Mouse (Mus musculus) spleen, adult 18-20 months (tissue): ENCODE results near the gene Pou6f1.
"Not testable (repeated sequence)": the region's sequence is repeated elsewhere in the genome, so short reads cannot be mapped to it uniquely, and the experiment has no call there.

ENCODE experiments used
- DNase-seq, 2 experiments: peaks; one replicate each; pipeline ENCODE4 v3.0.0; 2022; ENCODE audit warnings: mixed read lengths in 2 of 2

Pou6f1 gene

DNA sequence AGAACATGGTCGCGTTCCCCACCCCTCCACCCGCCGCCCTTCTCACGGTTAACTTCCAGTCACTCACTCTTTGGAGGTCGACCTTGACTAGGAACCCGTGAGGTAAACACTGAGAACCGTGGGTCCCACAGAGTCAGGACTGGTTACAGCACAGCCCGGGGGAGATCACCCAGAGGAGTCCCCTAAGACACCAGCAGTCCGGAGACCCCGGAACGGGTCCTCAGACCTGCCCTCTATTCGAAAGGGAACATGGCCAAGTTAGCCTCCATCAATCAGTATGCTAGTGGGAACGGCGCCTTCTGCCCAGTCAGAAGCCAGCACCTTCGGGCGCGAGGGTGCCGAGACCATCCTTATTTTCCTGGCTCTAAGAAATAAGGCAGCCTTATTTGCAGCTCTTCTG lies 16.4 kb upstream of the Pou6f1 start:
- DNase-seq = no peak

DNA sequence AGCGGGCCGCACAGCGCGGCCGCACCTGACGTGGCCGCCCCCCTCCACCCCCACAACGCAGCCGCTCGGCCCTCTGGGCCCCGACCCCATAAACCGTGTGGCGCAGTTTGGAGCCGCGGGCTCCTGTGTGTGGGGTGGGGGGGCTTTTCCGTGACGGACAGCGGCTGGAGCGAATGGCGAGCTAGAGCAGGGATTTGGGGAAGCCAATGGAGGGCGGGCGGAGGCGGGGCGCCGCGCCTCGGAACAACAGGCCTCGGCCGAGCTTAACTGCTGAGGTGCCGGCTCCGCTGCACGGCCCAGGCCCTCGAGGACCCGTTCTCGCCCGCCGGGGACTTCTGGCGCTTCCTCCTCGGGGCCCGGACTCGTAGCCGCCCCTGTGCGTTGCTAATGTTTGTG lies 16.0 kb upstream of the Pou6f1 start:
- DNase-seq = peak; percentile 79 to 81

DNA sequence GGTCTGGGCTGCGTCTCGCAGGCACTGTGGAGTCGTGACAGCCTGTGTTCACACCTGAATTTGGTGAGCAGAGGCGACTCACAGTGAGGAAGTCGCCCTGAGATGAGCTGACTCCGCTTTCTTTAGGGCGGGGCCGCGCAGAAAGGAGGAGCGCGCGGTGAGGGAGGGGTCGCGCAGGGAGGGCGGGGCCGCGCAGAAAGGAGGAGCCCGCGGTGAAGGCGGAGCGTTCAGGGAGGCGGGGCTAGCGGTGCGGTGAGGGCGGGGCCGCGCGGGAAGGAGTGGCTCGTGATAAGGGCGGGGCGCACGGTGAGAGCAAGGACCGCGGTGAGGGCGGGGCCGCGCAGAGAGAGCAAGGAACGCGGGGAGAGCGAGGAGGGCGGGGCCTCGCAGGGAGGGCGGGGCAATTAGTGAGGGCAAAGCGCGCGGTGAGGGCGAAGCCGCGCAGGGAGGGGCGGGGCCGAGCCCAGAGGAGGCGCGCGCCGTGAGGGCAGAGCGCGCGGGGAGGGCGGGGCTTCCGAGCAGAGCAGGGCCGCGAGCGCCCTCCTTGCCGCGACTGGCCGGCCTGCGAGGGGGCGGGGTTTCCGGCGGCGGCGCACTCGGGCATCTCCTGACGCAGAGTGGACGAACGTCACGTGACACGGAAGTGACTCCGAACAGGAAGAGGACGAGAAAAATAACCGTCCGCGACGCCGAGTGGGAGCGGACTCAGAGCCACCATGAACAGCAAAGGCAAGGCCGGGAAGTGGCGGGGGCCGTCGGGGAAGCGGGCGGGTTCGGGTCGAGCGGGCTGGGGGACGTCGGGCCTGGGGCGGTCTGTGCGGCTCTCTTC lies 15.4 kb upstream of the Pou6f1 start, which contains the start of gene Dazap2:
Dazap2 (plus strand) TSS at position 354 of the 829 bp plus-strand sequence.
- peak; percentile 99 for DNase-seq

DNA sequence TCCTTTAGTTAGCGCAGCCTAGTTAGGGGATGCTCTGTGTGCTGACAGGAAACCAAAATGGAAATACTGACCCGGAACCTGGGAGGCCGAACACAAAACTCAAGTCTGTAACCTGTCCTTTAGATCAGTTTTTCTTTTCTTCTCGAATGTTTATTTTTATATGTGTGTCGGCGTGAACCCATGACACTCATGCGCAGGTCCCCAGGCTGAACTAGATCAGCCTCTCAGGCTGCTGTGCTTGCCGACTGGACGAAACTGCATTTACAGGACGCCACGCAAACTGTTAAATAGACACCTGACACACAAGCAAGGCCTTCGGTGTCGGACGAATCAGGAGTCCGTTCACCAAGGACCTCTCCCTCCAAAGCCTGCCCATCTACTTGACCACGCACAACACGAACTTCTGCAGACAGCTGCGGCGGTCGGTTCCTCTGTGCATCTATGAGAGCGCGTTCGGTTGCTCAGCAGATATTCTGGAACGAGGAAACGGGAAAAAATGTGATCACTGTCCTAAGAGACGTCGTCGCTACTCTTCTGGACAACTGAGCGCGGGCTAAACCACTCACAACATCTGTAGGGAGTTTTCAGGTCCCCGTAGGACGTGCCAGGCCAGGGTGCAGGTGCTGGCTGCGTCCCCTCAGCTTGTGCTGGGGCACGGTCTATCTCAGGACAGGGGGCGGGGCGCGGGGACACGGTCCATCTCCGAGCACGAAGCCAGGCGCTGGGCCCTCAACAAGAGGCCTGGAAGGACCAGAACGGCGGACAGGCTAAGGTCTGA lies 14.6 kb upstream of the Pou6f1 start:
- no peak for DNase-seq

DNA sequence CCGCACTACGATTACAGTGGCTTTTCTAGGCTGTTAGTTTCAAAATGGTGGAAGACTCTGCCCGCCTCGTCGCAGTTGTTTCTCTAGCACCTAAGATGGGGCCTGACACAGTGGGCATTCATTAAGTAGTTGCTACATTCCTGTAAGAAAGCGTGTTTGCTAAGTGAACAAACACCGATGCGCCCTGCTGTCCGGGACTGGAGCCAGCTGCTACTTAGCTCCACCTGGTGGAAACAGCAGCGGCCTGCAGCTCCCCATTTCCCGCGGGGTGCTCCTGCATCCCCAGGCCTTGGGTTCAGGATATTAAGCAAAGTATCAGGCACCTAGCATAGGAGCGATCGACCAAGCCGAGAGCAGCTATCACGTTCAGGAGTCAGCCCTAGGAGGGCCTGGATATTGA lies 13.8 kb upstream of the Pou6f1 start:
- DNase-seq = peak; percentile 46 to 65

DNA sequence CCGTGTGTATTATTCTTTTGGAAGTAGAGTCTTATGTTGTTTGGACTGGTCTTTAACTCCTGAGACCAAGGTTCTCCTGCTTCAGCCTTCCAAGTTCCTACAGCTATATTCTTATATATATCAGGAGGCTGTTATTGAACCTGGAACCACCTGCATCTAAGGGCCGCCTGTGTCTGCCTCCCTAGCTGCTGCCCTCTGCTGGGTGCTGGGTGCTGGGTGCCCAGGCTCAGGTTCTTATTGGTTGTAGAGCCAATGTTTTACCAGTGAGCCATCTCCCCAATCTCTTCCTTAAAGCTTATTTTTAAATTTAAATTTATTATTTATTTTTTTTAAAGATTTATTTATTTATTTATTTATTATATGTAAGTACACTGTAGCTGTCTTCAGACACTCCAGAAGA lies 12.6 kb upstream of the Pou6f1 start:
- DNase-seq = peak in 1 of 2 experiments; percentile 60

DNA sequence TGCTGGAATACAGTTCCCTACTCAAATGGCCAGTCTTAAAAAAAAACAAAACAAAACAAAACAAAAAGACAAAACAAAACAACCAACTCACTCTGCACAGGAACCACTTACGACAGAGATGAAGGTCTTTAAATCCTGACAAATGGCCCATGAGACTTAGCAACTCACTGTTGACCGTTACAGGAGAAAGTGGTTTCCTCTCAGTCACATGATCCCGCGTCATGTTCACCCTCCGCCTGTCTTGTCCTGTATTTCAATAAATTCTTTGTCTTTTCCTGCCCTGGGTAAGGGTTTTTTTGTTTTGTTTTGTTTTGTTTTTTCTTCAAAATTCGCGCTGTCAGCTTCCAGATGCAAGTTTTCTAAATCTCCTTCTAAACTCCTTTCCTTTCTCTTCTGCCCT lies 12.2 kb upstream of the Pou6f1 start:
- DNase-seq = no peak

DNA sequence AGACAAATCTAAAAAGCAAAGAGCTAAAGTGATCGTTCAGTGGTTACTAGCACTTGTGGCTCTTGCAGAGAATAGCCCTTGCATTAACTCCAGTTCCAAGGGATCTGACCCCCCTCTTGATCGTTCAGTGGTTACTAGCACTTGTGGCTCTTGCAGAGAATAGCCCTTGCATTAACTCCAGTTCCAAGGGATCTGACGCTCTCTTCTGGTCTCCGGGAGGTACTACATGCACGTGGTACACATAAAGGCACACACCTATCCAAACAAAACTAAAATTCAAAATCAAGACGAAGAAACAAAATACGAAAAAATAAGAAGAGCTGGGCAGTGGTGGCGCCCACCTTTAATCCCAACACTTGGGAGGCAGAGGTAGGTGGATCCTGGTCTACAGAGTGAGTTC lies 6.9 kb upstream of the Pou6f1 start:
- DNase-seq = not testable (repeated sequence)

DNA sequence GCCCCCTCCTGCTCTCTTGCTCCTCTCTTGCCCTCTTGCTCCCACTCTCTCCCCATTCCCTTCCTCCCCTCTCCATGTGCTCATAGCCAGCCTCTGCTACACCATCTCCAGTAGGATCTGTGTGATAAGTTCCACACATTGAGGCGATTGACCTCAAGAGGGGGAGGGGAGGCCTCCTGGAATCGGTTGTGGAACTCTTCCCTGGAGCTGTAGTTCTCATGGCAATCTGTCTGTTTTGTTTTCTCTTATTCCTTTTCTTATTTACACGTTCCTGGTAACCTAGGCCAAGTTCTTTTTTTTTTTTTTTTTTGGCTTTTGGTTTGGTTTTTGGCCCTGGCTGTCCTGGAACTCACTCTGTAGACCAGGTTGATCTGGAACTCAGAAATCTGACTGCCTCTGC lies 1.9 kb upstream of the Pou6f1 start:
- no peak for DNase-seq

DNA sequence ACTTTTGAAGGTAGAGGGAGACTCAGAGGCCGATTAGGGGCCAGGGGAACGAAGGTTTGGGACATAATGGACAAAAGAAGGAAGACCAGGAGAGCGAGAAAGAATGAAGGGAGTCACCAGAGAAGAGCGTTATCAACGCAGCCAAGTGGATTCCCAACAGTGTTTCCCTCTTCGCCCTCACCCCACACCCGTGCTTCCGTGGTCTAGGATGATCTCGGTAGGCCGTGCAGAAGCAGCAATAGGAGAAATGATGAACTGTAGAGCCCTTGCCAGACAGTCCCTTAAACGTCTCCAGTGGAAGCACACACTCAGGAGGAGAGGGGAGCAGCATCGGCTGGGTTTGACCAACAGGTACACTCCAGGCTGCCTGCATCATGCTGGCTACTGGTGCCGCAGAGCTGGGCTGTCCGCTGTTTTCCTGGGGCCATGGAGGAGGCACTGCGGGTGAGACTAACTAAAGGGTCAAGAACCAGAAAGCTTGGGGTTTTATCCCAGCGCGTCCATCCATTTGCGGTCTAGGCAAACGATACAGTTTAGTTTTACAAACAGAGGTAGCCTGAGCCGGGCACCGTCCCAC lies 1.0 kb upstream of the Pou6f1 start:
- DNase-seq = no peak

DNA sequence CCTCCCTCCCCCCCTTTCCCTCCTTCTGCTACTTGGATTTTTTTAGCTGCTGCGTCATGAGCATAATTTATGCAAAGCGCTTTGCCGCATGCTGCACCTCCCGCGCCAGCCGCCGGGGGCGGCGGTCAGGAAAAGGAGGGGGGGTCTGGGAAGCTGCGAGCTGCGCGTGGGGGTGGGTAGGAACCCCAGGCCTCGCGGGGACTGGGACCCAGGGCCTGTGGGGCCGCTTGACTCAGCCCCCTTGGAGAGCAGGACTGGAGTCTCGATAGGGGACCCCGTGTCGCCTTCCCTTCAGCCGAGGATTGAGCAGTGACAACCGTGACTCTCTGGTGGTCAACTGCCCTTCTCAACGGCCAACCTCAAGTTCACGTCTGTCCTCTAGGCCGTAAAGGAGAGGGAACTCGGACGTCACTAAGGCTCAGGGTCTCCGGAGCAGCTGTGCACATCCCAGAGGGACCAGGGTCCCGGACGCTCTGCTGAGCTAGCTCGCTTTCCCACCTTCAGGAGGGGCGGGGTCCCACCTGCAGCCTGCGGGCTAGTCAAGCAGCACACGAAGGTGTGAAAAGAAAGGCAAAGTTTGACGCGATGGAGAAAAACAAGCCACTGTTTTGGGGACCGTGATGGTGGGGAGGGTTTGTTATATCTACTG lies 387 bp upstream of the Pou6f1 start:
- peak; percentile 70 to 73 for DNase-seq

DNA sequence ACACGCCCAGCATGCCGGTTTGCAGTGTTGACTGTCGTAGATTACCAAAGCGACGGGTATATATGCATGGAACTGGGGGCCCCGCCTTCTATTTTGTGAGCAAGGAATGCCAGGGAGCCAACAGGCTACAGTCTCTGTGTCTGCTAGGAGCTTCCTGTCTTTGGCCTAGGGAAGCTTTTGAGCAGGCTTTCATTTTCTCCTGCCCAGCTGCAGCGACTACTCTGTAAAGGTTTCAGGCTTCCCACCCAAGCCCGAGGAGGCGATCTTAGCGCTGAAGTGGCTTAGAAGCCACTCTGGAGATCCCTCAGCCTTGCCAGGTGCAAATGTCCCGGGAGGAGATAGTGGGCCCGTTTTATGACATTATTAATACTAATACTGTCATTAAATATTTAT lies 905 bp downstream of the Pou6f1 start:
- DNase-seq = peak in 1 of 2 experiments; percentile 42

DNA sequence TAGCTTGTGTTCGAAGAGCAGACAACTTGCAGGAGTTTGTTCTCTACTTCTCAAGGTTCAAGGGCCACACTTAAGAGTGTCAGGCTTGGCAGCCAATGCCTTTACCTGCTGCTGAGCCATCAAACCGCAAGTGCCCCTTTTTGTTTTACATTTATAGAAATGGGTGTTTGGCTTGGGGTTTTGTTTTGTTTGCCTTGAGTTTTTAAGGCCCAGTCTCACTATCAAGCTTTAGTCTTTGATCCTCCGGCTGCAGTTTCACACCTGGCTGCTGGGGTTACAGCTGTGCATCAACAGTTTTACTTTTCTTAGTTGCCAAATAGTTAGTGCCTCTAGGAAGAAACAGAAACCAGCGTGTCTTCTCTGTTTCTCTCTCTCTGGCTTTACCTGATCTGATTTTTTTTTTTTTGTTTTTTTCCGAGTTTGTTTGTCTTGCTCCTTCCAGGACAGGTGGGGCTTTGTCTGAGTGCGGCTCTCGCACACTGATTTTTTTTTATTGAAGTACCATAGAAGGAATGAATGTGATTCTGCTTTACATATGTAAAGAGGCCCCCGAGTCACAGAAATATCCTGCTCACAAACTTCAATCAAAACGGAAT lies 1.4 kb downstream of the Pou6f1 start:
- no peak for DNase-seq

DNA sequence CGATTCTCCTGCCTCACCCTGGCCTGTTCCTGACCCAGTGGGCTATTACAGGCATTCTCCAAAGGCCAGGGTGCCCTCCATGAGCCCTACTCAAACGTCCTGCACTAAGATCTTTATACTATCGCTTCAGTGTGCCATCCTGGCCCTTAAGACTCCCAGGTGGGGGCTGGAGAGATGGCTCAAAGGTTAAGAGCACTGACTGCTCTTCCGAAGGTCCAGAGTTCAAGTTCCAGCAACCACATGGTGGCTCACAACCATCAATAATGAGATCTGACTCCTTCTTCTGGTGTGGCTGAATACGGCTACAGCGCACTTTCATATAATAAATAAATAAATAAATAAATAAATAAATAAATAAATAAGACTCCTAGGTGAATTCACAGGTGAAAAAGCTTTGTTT lies 7.0 kb downstream of the Pou6f1 start:
- DNase-seq = no peak

DNA sequence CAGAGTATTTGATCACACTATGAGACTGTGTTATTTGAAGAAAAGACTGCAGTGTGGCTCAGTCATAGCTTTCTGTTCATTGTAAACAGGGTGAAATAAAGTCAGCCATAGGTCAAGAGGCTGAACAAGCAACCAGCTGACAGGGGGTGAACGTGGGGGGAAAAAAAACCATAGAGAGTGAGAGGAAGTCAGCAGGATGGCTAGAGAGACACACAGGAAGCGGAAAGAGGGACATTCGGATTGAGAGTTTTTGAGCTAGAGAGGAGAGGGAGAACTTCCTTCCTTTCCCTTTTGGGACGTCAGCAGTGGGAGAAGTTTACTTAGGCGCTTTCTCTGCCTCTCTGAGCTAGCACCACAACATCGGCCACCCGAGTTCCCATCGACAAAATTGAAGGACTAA lies 9.3 kb downstream of the Pou6f1 start:
- DNase-seq = no peak

DNA sequence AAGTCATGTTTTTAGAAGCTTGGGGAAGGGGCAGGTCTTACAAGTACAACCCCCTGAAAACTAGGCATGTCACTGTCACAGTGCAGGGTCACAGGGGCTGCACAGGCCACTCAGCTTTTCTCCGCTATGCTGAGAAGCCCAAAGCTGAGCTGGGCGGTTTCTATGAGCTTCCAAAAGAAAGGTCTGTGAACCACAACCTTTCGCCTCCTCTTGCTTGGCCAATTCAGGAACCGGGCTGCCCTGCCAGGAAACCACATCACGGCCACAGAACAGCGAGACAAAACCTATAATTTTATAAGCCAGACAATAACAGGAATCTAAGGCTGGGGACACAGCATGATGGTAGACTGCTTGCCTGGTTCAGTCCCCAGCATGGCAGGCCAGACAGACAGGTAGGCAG lies 11.5 kb downstream of the Pou6f1 start:
- no peak for DNase-seq

DNA sequence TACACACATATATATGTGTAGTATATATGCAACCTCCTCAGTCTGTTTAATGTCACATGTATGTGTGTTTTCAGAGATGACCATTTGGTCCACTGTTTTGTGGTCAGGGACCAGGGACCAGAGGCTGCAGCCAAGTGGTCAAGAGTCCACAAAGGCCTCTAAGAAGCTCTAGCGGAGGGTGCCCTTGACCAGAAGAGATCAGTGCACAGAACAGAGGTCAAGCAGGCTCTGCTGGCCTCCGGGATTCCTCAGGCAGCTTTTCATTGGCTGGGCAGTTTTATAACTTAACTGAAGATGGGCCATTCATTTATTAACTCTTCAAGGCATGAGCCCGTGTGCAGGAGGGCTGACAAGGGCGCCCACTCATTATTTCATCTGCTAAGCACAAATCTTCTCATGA lies 12.6 kb downstream of the Pou6f1 start:
- no peak for DNase-seq

DNA sequence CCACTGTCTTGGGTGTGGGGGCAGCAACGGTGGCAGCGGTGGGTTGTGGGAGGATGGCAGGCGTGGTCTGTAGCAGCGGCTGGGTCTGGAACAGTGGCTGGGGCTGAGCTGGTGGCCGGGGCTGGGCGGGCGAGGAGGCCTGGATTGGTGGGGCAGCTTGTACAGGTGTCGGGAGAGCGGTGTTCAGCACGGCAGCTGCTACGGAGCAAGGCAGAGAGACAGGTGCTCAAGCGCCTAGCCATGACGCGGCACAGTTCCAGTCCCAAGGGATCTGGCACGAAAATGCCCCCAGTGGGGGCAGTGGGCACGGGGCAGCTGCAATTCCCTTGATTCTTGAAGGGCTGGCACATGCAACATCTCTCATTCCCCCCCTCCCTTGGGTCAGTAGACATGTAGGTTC lies 13.9 kb downstream of the Pou6f1 start:
- DNase-seq = no peak

DNA sequence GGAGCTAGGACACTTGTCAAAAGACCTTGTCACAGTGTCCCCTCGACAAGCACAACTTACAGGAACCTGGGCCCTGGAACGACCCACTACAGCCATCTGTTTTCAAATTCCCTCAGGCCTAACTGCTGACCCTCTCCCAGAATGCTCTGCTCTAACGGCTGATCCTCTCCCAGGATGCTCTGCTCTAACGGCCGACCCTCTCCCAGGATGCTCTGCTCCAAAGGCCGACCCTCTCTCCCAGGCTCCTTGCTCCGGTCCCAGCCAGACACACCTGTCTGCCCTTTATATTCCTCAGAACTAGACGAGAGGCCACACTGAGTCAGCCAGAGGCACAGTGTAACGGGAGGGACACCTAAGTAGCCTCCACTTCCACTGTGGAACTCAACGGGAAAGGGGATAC lies 19.7 kb downstream of the Pou6f1 start:
- no peak for DNase-seq

DNA sequence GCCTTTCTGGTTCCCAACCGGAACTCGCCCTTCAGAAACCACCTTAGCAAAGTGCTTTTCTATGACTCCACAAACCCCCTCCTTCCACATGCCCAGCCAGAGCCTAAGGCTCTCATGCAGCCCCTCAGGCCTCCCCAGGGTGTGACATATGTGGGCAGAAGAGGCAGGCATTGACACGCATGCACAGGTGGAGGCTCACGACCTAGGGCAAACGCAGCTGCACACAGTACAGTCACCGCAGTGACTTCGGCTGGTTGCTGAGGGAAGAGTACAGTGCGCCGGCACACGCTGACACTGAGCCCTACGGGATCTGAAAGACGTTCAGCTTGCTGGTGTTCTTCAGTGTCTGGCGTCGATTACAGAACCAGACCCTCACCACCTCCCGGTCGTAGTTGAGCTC lies 21.8 kb downstream of the Pou6f1 start:
- no peak for DNase-seq

DNA sequence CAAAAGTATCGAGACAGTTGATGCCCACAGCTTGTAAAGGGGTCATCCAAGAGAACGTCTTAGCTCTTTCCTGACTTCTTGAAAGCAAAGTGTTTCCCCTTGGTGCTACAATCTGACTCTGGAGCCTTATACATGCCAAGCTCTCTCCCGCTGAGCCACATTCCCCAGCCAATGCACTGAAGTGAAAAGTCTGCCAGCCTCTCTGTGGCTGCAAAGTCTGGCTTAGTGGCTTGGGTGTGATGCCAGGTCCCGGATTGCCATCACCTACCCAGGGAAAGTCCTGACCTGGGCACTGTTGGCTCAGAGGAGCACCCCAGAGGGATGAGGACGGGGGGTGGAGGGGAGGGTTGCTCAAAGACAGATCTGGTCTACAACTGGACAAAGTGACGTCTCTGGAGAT lies 23.0 kb downstream of the Pou6f1 start:
- DNase-seq = no peak

DNA sequence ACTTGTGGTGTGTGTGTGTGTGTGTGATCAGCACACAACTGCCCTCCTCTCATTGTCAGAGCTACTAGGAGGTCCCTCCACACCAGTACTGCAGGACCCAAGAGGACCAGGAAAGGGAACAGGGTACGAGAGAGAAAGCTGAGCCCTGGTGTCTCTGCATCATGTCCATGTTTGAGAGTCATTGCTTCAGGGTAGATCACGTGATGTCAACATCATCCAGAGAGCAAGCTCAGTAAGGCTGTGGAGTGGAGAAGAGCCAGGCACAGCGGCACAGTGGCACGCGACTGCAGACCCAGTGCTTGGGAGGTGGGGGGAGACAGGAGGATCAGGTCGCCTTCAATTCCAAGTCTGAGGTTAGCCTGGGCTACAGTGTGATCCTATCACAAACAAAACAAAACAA lies 23.4 kb downstream of the Pou6f1 start:
- no peak for DNase-seq

DNA sequence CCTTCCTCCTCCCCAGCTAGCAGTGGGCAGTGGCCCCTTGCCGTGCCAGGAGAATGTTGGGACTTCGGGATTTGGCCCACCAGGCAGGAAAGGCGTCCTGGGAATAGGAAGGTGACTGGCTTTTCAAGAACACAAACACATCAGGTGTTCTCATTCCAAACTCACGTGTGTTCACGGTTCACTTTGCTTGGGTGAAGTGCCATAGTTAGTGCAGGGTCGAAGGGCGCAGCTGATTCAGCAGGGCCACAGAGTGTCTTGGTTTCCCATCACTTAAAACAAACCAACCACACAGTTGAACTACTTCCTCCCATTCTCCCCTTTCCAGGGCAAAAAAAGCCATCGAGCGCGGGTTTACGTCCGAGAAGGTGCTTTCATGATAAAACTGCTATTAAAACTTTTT lies 24.4 kb downstream of the Pou6f1 start:
- no peak for DNase-seq
